Comparison of ENCODE assay signal across 8 mouse cellular contexts in the genomic region with DNA sequence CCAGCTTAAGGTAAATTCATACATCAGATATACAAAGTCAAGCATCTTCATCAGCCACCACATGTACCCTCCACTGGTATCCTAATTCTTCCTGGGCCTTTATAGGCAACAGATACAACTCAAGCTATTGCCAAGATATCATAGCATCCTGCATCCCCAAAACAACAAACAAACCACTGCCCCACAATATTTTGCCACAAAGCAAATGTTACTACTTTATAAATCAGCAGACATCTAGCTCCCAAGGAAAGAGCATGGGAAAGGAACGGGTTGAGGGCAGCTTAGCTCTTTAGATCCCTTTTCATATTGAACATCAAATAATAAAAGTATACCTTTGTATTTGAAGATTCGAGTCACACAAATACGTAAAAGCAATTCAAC. TPM values are rescaled to one million over a fixed set of nuclear protein-coding genes. Genes with fewer than 3 reads are reported as not detected.
A peak's percentile ranks its signal among the peaks of the same experiment; 100 is the strongest.
DNase-seq lines count a peak whose midpoint lies in the region; ATAC-seq and TF ChIP-seq lines count a peak whose summit lies in the region.

No protein-coding gene starts in this region.

- DNase-seq in cerebellum, adult 2 months: no peak
- no peak for DNase-seq in cerebellum, adult 8-10 months
- no peak for DNase-seq in neural tube, embryonic 11.5 days (ENCODE audit: low spot score)
- no peak for DNase-seq in neural tube, embryonic 10.5 days (ENCODE audit: extremely low spot score, low spot score)
- DNase-seq in urinary bladder, postnatal 10 days (ENCODE audit: low spot score): no peak
- no peak for DNase-seq in natural killer cell, adult 2 months (ENCODE audit: low spot score in 2 of 2)

- peak overlapping the region; percentile 52 for H3K4me2 ChIP-seq in neural tube, embryonic 11.5 days (ENCODE audit: low read depth)
- H3K4me2 ChIP-seq in limb, embryonic 13.5 days (replicated peaks): peak overlapping the region; percentile 74
- peak overlapping the region; percentile 72 for H3K4me2 ChIP-seq in stomach, embryonic 14.5 days (replicated peaks; ENCODE audit: low read depth, low read length)

- peak overlapping the region; percentile 76 for H3K9ac ChIP-seq in neural tube, embryonic 11.5 days (ENCODE audit: low read length)
- H3K9ac ChIP-seq in limb, embryonic 13.5 days: peak overlapping the region; percentile 82
- peak overlapping the region; percentile 61 for H3K9ac ChIP-seq in stomach, embryonic 14.5 days (replicated peaks; ENCODE audit: low read depth, low read length)

- no peaks in the 10 kb centered on the region for H3K27me3 ChIP-seq in cerebellum, adult 2 months (ENCODE audit: control insufficient read depth, insufficient read depth, low read length)
- no peaks in the 10 kb centered on the region for H3K27me3 ChIP-seq in neural tube, embryonic 11.5 days (ENCODE audit: control insufficient read depth, insufficient read depth, low read length)
- no peaks in the 10 kb centered on the region for H3K27me3 ChIP-seq in limb, embryonic 13.5 days
- H3K27me3 ChIP-seq in stomach, embryonic 14.5 days (ENCODE audit: control insufficient read depth, insufficient read depth, low read length): no peaks in the 10 kb centered on the region

- no peaks in the 10 kb centered on the region for H3K4me1 ChIP-seq in cerebellum, adult 2 months (ENCODE audit: control insufficient read depth, insufficient read depth, low read length)
- H3K4me1 ChIP-seq in neural tube, embryonic 11.5 days (ENCODE audit: control insufficient read depth, insufficient read depth, low read length): no peaks in the 10 kb centered on the region; the same call in 1 of the 2 replicates
- peaks cover 6% of the 10 kb centered on the region for H3K4me1 ChIP-seq in limb, embryonic 13.5 days
- no peaks in the 10 kb centered on the region for H3K4me1 ChIP-seq in stomach, embryonic 14.5 days (ENCODE audit: control insufficient read depth, insufficient read depth, low read length)

- H3K27ac ChIP-seq in cerebellum, adult 2 months (ENCODE audit: insufficient read depth, low read length): peak overlapping the region; percentile 78; the same call in 1 of the 2 replicates
- no peak overlapping the region for H3K27ac ChIP-seq in neural tube, embryonic 11.5 days (ENCODE audit: low read depth, low read length)
- H3K27ac ChIP-seq in limb, embryonic 13.5 days: no peak overlapping the region
- peak overlapping the region; percentile 72; the same call in 1 of the 2 replicates for H3K27ac ChIP-seq in stomach, embryonic 14.5 days (ENCODE audit: low read length)

- H3K36me3 ChIP-seq in neural tube, embryonic 11.5 days (ENCODE audit: control insufficient read depth, insufficient read depth, low read length): no peaks in the 10 kb centered on the region
- H3K36me3 ChIP-seq in limb, embryonic 13.5 days: peaks cover 18% of the 10 kb centered on the region
- H3K36me3 ChIP-seq in stomach, embryonic 14.5 days (ENCODE audit: control insufficient read depth, insufficient read depth, low read length): no peaks in the 10 kb centered on the region

- no peaks in the 10 kb centered on the region for H3K9me3 ChIP-seq in neural tube, embryonic 11.5 days (ENCODE audit: control insufficient read depth, low read length)
- no peaks in the 10 kb centered on the region for H3K9me3 ChIP-seq in limb, embryonic 13.5 days
- no peaks in the 10 kb centered on the region for H3K9me3 ChIP-seq in stomach, embryonic 14.5 days (ENCODE audit: control insufficient read depth, low read depth, low read length)

- no peak for TF ChIP-seq CTCF in cerebellum, adult 2 months (IDR thresholded peaks at IDR 0.05; ENCODE audit: borderline replicate concordance, insufficient read depth, low read depth, low read length)

- no peak for TF ChIP-seq POLR2A in cerebellum, adult 2 months (IDR thresholded peaks at IDR 0.05; ENCODE audit: borderline replicate concordance, insufficient read depth, low read length)

- H3K4me3 ChIP-seq in cerebellum, adult 2 months (replicated peaks; ENCODE audit: insufficient read depth, low read depth, low read length): peak overlapping the region; percentile 91
- H3K4me3 ChIP-seq in neural tube, embryonic 11.5 days (ENCODE audit: low read depth, low read length): peak overlapping the region; percentile 46
- H3K4me3 ChIP-seq in limb, embryonic 13.5 days: peak overlapping the region; percentile 56
- peak overlapping the region; percentile 61 for H3K4me3 ChIP-seq in stomach, embryonic 14.5 days (ENCODE audit: low read depth, low read length)

- WGBS in cerebellum, adult 2 months: 11% methylated on average over 3 of the region's 3 CpGs
- 16% methylated on average over 3 of the region's 3 CpGs for WGBS in neural tube, embryonic 11.5 days
- WGBS in limb, embryonic 13.5 days: 10% methylated on average over 3 of the region's 3 CpGs
- 6% methylated on average over 3 of the region's 3 CpGs for WGBS in stomach, embryonic 14.5 days

- no peak for ATAC-seq in neural tube, embryonic 11.5 days (ENCODE audit: insufficient read depth, low FRiP score, low TSS enrichment)
- no peak for ATAC-seq in limb, embryonic 13.5 days (ENCODE audit: low FRiP score, low read depth)
- no peak for ATAC-seq in stomach, embryonic 14.5 days (ENCODE audit: insufficient number of reproducible peaks, insufficient read depth, low FRiP score, low read depth)

RNA-seq across cellular contexts. Expression of gene Nfkbiz, which starts 0.6 kb away (rescaled TPM):
- polyA plus RNA-seq in cerebellum, adult 2 months (2012; rRNA removed): 5.1 and 5.8 TPM in 2 replicates
- polyA plus RNA-seq in neural tube, embryonic 11.5 days (2014; fragmentation: Nextera tagmentation; extraction: Ambion mirVana): 2.0 and 2.2 TPM in 2 replicates
- polyA plus RNA-seq in limb, embryonic 13.5 days (2015; fragmentation: Nextera tagmentation; extraction: Ambion mirVana): 4.1 and 4.6 TPM in 2 replicates
- polyA plus RNA-seq in stomach, embryonic 14.5 days (2014; fragmentation: Nextera tagmentation; extraction: Ambion mirVana): 6.4 and 8.3 TPM in 2 replicates

RNA-seq across cellular contexts. Expression of gene Nxpe3, which starts 57.0 kb away (rescaled TPM):
- 11.1 and 13.1 TPM in 2 replicates for polyA plus RNA-seq in cerebellum, adult 2 months (2012; rRNA removed)
- polyA plus RNA-seq in neural tube, embryonic 11.5 days (2014; fragmentation: Nextera tagmentation; extraction: Ambion mirVana): 0.77 and 0.89 TPM in 2 replicates
- polyA plus RNA-seq in limb, embryonic 13.5 days (2015; fragmentation: Nextera tagmentation; extraction: Ambion mirVana): 0.66 and 0.70 TPM in 2 replicates
- polyA plus RNA-seq in stomach, embryonic 14.5 days (2014; fragmentation: Nextera tagmentation; extraction: Ambion mirVana): 0.52 and 0.77 TPM in 2 replicates

Comparison
In these comparisons a context has a peak if more than half of its experiments do, and no peak if none do; other contexts are left out.
1. H3K27ac ChIP-seq: peak in cerebellum, adult 2 months (single experiment) and stomach, embryonic 14.5 days (single experiment); none in neural tube, embryonic 11.5 days (single experiment) and limb, embryonic 13.5 days (single experiment).
2. Peak in every context shown above with its lines, with median percentiles within 50 percentile points of each other: H3K4me3 ChIP-seq, H3K4me2 ChIP-seq and H3K9ac ChIP-seq.